Mouse (Mus musculus): ENCODE measurements around the gene Crp.

- no peak for TF ChIP-seq CTCF (IDR thresholded peaks at IDR 0.05; ENCODE audit: borderline replicate concordance, insufficient read depth, low read length)
- no peak for TF ChIP-seq POLR2A (IDR thresholded peaks at IDR 0.05; ENCODE audit: low read depth, low read length)
These were observed 13.9 kb upstream of the Crp start for GRCm38 (mm10) chr1:172683957-172684356.

Measured in embryonic fibroblast, embryonic 13.5 days (primary cell).